Mouse (Mus musculus) olfactory bulb, adult 2 months (tissue): Measurements from ENCODE around the gene Ccdc12. TPM values are rescaled to one million over a fixed set of nuclear protein-coding genes. Genes with fewer than 3 reads are reported as not detected.
A peak's percentile ranks its signal among the peaks of the same experiment; 100 is the strongest.

Experiments used
- H3K27ac ChIP-seq: fragments of 200-500 bp; 2 replicates; pipeline ENCODE4 v1.5.1; 2012; ENCODE audit warnings: low read depth, low read length; ENCODE audit not compliant: insufficient read depth
- H3K4me1 ChIP-seq: fragments of 200-500 bp; 2 replicates; pipeline ENCODE4 v1.6.1; 2012; ENCODE audit warnings: low read length; ENCODE audit not compliant: control insufficient read depth, insufficient read depth
- H3K4me3 ChIP-seq: fragments of 200-500 bp; 2 replicates; pipeline ENCODE4 v1.5.1; 2012; ENCODE audit warnings: mild to moderate bottlenecking, low read depth, low read length, moderate library complexity; ENCODE audit not compliant: insufficient read depth
- CTCF ChIP-seq: fragments of 200-500 bp; IDR thresholded peaks from 2 replicates; pipeline ENCODE4 v1.5.1; 2012; ENCODE audit warnings: low read depth, mild to moderate bottlenecking, low read length, moderate library complexity; ENCODE audit not compliant: insufficient read depth
- POLR2A ChIP-seq: fragments of 200-500 bp; IDR thresholded peaks from 2 replicates; pipeline ENCODE4 v1.6.1; 2012; ENCODE audit warnings: mild to moderate bottlenecking, low read depth, low read length, moderate library complexity; ENCODE audit not compliant: insufficient read depth
- WGBS: fragments of 180-500 bp; shearing (Covaris S2); methylation state at CpG from one replicate; pipeline ENCODE4 v1.1.7; 2018; 5-methylcytosine and 5-hydroxymethylcytosine counted together
- polyA plus RNA-seq: library from polyadenylated mRNA; stranded (reverse); fragments of >200 nt; gene quantifications from 2 replicates; pipeline ENCODE4 v1.2.4, GENCODE M21; 2012; ENCODE audit warnings: low replicate concordance; ENCODE audit not compliant: missing spikeins, insufficient read depth, insufficient read length

Gene Ccdc12
- polyA plus RNA-seq, 1 experiment: not detected

- Histone ChIP-seq H3K27ac (no peak overlapping the region), H3K4me3 (no peak overlapping the region), H3K4me1 (no peaks in the 10 kb centered on the region)
- no peak for TF ChIP-seq POLR2A
- TF ChIP-seq CTCF: no peak
- WGBS: 71% methylated on average over 9 of the region's 9 CpGs
Measured at GRCm38 (mm10) chr9:110643787-110644186, 12.5 kb upstream of the Ccdc12 start.

- TF ChIP-seq POLR2A (no peak), CTCF (no peak)
- Histone ChIP-seq H3K27ac (no peak overlapping the region), H3K4me1 (peaks cover 3% of the 10 kb centered on the region), H3K4me3 (no peak overlapping the region)
- WGBS: 85% methylated on average over 10 of the region's 10 CpGs
Measured at GRCm38 (mm10) chr9:110644295-110644694, 12.0 kb upstream of the Ccdc12 start.

GRCm38 (mm10) chr9:110645219-110645618 lies 11.1 kb upstream of the Ccdc12 start:
- 83% methylated on average over 9 of the region's 9 CpGs for WGBS
- no peak overlapping the region for H3K4me3 ChIP-seq
- TF ChIP-seq POLR2A (no peak), CTCF (no peak)
- H3K27ac ChIP-seq: no peak overlapping the region
- H3K4me1 ChIP-seq: peaks cover 7% of the 10 kb centered on the region

- no peak for TF ChIP-seq POLR2A
- no peak for TF ChIP-seq CTCF
- H3K4me3 ChIP-seq: no peak overlapping the region
- H3K27ac ChIP-seq: peak overlapping the region; percentile 34; the same call in 1 of the 2 replicates
- peaks cover 30% of the 10 kb centered on the region for H3K4me1 ChIP-seq
Measured at GRCm38 (mm10) chr9:110649775-110650174, 6.5 kb upstream of the Ccdc12 start.

- Histone ChIP-seq H3K4me3 (peak overlapping the region; percentile 14; the same call in 1 of the 2 replicates), H3K27ac (no peak overlapping the region), H3K4me1 (peaks cover 34% of the 10 kb centered on the region)
- WGBS: 53% methylated on average over 13 of the region's 13 CpGs
- no peak for TF ChIP-seq POLR2A
- no peak for TF ChIP-seq CTCF
Measured at GRCm38 (mm10) chr9:110651931-110652722, 4.2 kb upstream of the Ccdc12 start.

- peak overlapping the region; percentile 85 for H3K4me3 ChIP-seq
- no peak overlapping the region for H3K27ac ChIP-seq
- peaks cover 40% of the 10 kb centered on the region for H3K4me1 ChIP-seq
- 20% methylated on average over 14 of the region's 14 CpGs for WGBS
- TF ChIP-seq CTCF (no peak), POLR2A (no peak)
Measured at GRCm38 (mm10) chr9:110652963-110653654, 3.2 kb upstream of the Ccdc12 start.

GRCm38 (mm10) chr9:110653655-110654461 lies 2.4 kb upstream of the Ccdc12 start, which contains the start of gene Nbeal2:
Gene Nbeal2, minus strand, starts transcription at chr9:110654161.
- H3K4me1 ChIP-seq: peaks cover 40% of the 10 kb centered on the region
- 1% methylated on average over 75 of the region's 75 CpGs for WGBS
- H3K27ac ChIP-seq: no peak within 1 kb of the TSS; the same call in 1 of the 2 replicates
- peak within 1 kb of the TSS; percentile 85 for H3K4me3 ChIP-seq
- TF ChIP-seq CTCF (no peak), POLR2A (0 out of 2 replicates have a peak, but pooled peaks have one; percentile 31)

DNA sequence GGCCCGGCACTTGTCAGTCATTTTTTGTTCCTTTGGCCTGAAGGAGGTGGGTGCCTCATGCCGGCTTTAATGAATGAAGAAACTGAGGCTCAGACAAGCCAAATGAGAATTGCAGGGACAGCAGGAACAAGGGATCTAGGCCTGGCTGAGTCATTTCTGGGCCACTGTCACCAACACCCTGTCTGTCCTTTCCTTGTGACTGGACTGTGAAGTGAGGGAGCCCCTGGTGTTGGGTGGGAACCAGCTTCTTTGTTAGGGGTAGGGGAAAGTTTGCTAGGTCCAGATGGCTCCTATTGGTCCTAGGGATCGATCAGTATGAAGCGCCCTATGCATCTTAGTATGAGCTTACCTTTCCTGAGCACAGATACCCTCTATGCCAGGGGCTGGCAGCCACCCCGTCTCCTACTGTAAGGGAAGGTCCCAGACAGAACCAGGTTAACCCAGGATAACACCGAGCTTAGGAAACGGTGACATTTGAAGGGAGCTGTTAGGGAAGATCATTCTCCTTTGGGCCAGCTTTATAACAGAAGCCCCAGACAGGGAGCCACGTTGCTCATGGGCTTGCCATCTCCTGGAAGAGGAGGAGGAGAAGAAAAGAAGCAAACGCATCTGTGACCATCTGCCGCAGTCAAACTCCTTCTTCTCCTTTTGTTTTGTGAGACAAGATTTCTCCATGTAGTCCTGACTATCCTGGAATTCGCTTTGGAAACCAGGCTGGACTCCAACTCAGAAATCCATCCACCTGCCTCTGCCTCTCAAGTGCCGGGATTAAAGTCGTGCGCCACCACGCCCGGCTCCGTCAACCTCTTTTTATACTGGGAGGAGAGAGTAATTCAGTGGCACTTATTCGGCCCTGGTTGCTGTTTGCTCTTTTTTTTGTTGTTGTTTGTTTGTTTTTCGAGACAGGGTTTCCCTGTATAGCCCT lies 1.3 kb upstream of the Ccdc12 start:
- no peak overlapping the region for H3K4me3 ChIP-seq

More for the DNA sequence above, 1.3 kb upstream of the Ccdc12 start:
- TF ChIP-seq CTCF: no peak
- no peak for TF ChIP-seq POLR2A
- peaks cover 38% of the 10 kb centered on the region for H3K4me1 ChIP-seq
- WGBS: 81% methylated on average over 19 of the region's 19 CpGs
- H3K27ac ChIP-seq: no peak overlapping the region
